Mouse (Mus musculus) testis, adult 2 months (tissue): ENCODE data around the gene Gtpbp6.

Source experiments
- CTCF ChIP-seq: fragments of 200-500 bp; IDR thresholded peaks from 2 replicates; pipeline ENCODE4 v1.5.1; 2012; ENCODE audit warnings: low read depth, mild to moderate bottlenecking, inconsistent platforms, low read length, moderate library complexity; ENCODE audit not compliant: control insufficient read depth, insufficient read depth, insufficient replicate concordance
- POLR2A ChIP-seq: fragments of 200-500 bp; IDR thresholded peaks from 2 replicates; pipeline ENCODE4 v1.6.1; 2012; ENCODE audit warnings: low read depth, mild to moderate bottlenecking, inconsistent platforms, low read length, moderate library complexity; ENCODE audit not compliant: control insufficient read depth

- no peak for TF ChIP-seq CTCF
- TF ChIP-seq POLR2A, result no peak
Observed at GRCm38 (mm10) chr5:110091546-110091945, 16.5 kb downstream of the Gtpbp6 start.
